Mouse (Mus musculus) intestine, embryonic 14.5 days (tissue): ENCODE measurements around the gene Rhot2. TPM values are rescaled to one million over a fixed set of nuclear protein-coding genes. Genes with fewer than 3 reads are reported as not detected.

Source experiments
- ATAC-seq: fragments of 200-750 bp; cut with Nextera tagmentation; replicated peaks from 2 replicates; pipeline ENCODE4 v1.8.0; 2017; ENCODE audit warnings: low read depth, moderate number of reproducible peaks, moderate TSS enrichment, moderate library complexity; ENCODE audit not compliant: low FRiP score, low TSS enrichment
- DNase-seq: peaks from one replicate; pipeline ENCODE4 v3.0.0-alpha.2; 2018; ENCODE audit warnings: low spot score
- H3K27ac ChIP-seq: fragments of 300-500 bp; sonication (generic); 2 replicates; pipeline ENCODE4 v1.5.1; 2014; ENCODE audit warnings: low read depth, mild to moderate bottlenecking, control low read depth
- H3K27me3 ChIP-seq: fragments of 300-500 bp; sonication (generic); replicated peaks from 2 replicates; pipeline ENCODE4 v1.6.1; 2014; ENCODE audit warnings: low read length, control low read depth; ENCODE audit not compliant: control insufficient read depth, insufficient read depth
- H3K36me3 ChIP-seq: fragments of 300-500 bp; sonication (generic); 2 replicates; pipeline ENCODE4 v1.6.1; 2014; ENCODE audit warnings: low read length, control low read depth; ENCODE audit not compliant: control insufficient read depth, insufficient read depth
- H3K4me1 ChIP-seq: fragments of 300-500 bp; sonication (generic); replicated peaks from 2 replicates; pipeline ENCODE4 v1.6.1; 2014; ENCODE audit warnings: low read length, control low read depth, mixed read lengths; ENCODE audit not compliant: control insufficient read depth, insufficient read depth
- H3K4me2 ChIP-seq: fragments of 300-500 bp; sonication (generic); 2 replicates; pipeline ENCODE4 v1.6.1; 2014; ENCODE audit warnings: low read length
- H3K4me3 ChIP-seq: fragments of 300-500 bp; sonication (generic); 2 replicates; pipeline ENCODE4 v1.5.1; 2014; ENCODE audit warnings: low read depth, low read length, control low read depth, mixed read lengths
- H3K9ac ChIP-seq: fragments of 300-500 bp; sonication (generic); 2 replicates; pipeline ENCODE4 v1.6.1; 2014; ENCODE audit warnings: mild to moderate bottlenecking, low read length
- H3K9me3 ChIP-seq: fragments of 300-500 bp; sonication (generic); 2 replicates; pipeline ENCODE4 v1.6.1; 2016; ENCODE audit warnings: low read length, control low read depth; ENCODE audit not compliant: control insufficient read depth
- WGBS: fragments of 180-500 bp; shearing (Covaris S2); extraction: QIAGEN DNeasy Blood & Tissue Kit; methylation state at CpG from one replicate; pipeline ENCODE4 v1.1.7; 2014; 5-methylcytosine and 5-hydroxymethylcytosine counted together
- polyA plus RNA-seq: library from polyadenylated mRNA; unstranded; fragments of >200 nt; fragmentation: Nextera tagmentation; extraction: Ambion mirVana; gene quantifications from 2 replicates; pipeline ENCODE4 v1.2.1, GENCODE M21; 2014

The Rhot2 gene
- polyA plus RNA-seq, 1 experiment from 2014 or later: 10.4 TPM

- Histone ChIP-seq H3K36me3 (peaks cover 52% of the 10 kb centered on the region), H3K27ac (no peak overlapping the region), H3K9me3 (no peaks in the 10 kb centered on the region), H3K4me1 (peaks cover 23% of the 10 kb centered on the region), H3K4me3 (no peak overlapping the region), H3K4me2 (no peak overlapping the region), H3K27me3 (no peaks in the 10 kb centered on the region), H3K9ac (no peak overlapping the region)
- 94% methylated on average over 6 of the region's 6 CpGs for WGBS
- no peak for ATAC-seq
- no peak for DNase-seq
Observed at GRCm38 (mm10) chr17:25840519-25840918, 4.1 kb downstream of the Rhot2 start.

- Histone ChIP-seq H3K27me3 (no peaks in the 10 kb centered on the region), H3K27ac (no peak overlapping the region), H3K9me3 (no peaks in the 10 kb centered on the region), H3K9ac (no peak overlapping the region), H3K36me3 (peaks cover 55% of the 10 kb centered on the region), H3K4me3 (no peak overlapping the region), H3K4me2 (no peak overlapping the region), H3K4me1 (peaks cover 23% of the 10 kb centered on the region)
- DNase-seq (no peak), ATAC-seq (no peak)
- 85% methylated on average over 14 of the region's 14 CpGs for WGBS
Observed at GRCm38 (mm10) chr17:25839455-25840235, 5.0 kb downstream of the Rhot2 start.

GRCm38 (mm10) chr17:25838904-25839303 lies 5.7 kb downstream of the Rhot2 start:
- H3K9me3 ChIP-seq: no peaks in the 10 kb centered on the region
- peaks cover 31% of the 10 kb centered on the region for H3K4me1 ChIP-seq
- H3K27ac ChIP-seq: no peak overlapping the region
- H3K4me2 ChIP-seq: no peak overlapping the region
- H3K9ac ChIP-seq: no peak overlapping the region
- WGBS: 85% methylated on average over 4 of the region's 4 CpGs
- DNase-seq (no peak), ATAC-seq (no peak)
- H3K36me3 ChIP-seq: peaks cover 55% of the 10 kb centered on the region
- no peak overlapping the region for H3K4me3 ChIP-seq
- H3K27me3 ChIP-seq: no peaks in the 10 kb centered on the region

- no peak overlapping the region for H3K4me3 ChIP-seq
- peaks cover 24% of the 10 kb centered on the region for H3K4me1 ChIP-seq
- no peak for DNase-seq
- 46% methylated on average over 3 of the region's 3 CpGs for WGBS
- peak overlapping the region; percentile 72; the same call in 1 of the 2 replicates for H3K4me2 ChIP-seq
- no peaks in the 10 kb centered on the region for H3K9me3 ChIP-seq
- no peak for ATAC-seq
- peaks cover 54% of the 10 kb centered on the region for H3K36me3 ChIP-seq
- H3K9ac ChIP-seq: no peak overlapping the region
- no peaks in the 10 kb centered on the region for H3K27me3 ChIP-seq
- H3K27ac ChIP-seq: no peak overlapping the region
Observed at GRCm38 (mm10) chr17:25837533-25837932, 7.1 kb downstream of the Rhot2 start.

GRCm38 (mm10) chr17:25837076-25837410 lies 7.6 kb downstream of the Rhot2 start, which contains the start of gene Rhbdl1:
TSS of gene Rhbdl1 (minus strand) at chr17:25837295.
- WGBS: under 1% methylated on average over 29 of the region's 29 CpGs
- Histone ChIP-seq H3K4me1 (peaks cover 24% of the 10 kb centered on the region), H3K4me3 (peak within 1 kb of the TSS; percentile 31), H3K36me3 (peaks cover 49% of the 10 kb centered on the region), H3K27ac (peak within 1 kb of the TSS; percentile 19), H3K4me2 (peak within 1 kb of the TSS; percentile 72), H3K9me3 (no peaks in the 10 kb centered on the region), H3K27me3 (no peaks in the 10 kb centered on the region), H3K9ac (peak within 1 kb of the TSS; percentile 37; the same call in 1 of the 2 replicates)
- DNase-seq (peak; percentile 80), ATAC-seq (peak; percentile 20; the same call in 1 of the 2 replicates)

GRCm38 (mm10) chr17:25836397-25837075 lies 8.1 kb downstream of the Rhot2 start:
- DNase-seq: peak; percentile 65
- Histone ChIP-seq H3K4me2 (peak overlapping the region; percentile 72), H3K4me1 (peaks cover 29% of the 10 kb centered on the region), H3K4me3 (peak overlapping the region; percentile 31), H3K9me3 (no peaks in the 10 kb centered on the region), H3K36me3 (peaks cover 48% of the 10 kb centered on the region), H3K27ac (peak overlapping the region; percentile 19), H3K9ac (peak overlapping the region; percentile 37; the same call in 1 of the 2 replicates), H3K27me3 (no peaks in the 10 kb centered on the region)
- ATAC-seq: no peak
- 22% methylated on average over 23 of the region's 23 CpGs for WGBS

- H3K27ac ChIP-seq: no peak overlapping the region
- no peak overlapping the region for H3K4me3 ChIP-seq
- H3K4me2 ChIP-seq: no peak overlapping the region
- no peak for ATAC-seq
- H3K9ac ChIP-seq: no peak overlapping the region
- peaks cover 37% of the 10 kb centered on the region for H3K4me1 ChIP-seq
- no peaks in the 10 kb centered on the region for H3K27me3 ChIP-seq
- DNase-seq: no peak
- 94% methylated on average over 16 of the region's 16 CpGs for WGBS
- peaks cover 48% of the 10 kb centered on the region for H3K36me3 ChIP-seq
- H3K9me3 ChIP-seq: no peaks in the 10 kb centered on the region
Observed at GRCm38 (mm10) chr17:25835816-25836215, 8.8 kb downstream of the Rhot2 start.

- Histone ChIP-seq H3K9me3 (no peaks in the 10 kb centered on the region), H3K4me1 (peaks cover 40% of the 10 kb centered on the region), H3K36me3 (peaks cover 48% of the 10 kb centered on the region), H3K27me3 (no peaks in the 10 kb centered on the region), H3K27ac (no peak overlapping the region), H3K9ac (no peak overlapping the region), H3K4me3 (no peak overlapping the region), H3K4me2 (no peak overlapping the region)
- ATAC-seq: no peak
- no peak for DNase-seq
- WGBS: 96% methylated on average over 7 of the region's 7 CpGs
Observed at GRCm38 (mm10) chr17:25835301-25835700, 9.3 kb downstream of the Rhot2 start.
